Mouse (Mus musculus) heart, embryonic 14.5 days (tissue): ENCODE data around the gene Rnase11. TPM values are rescaled to one million over a fixed set of nuclear protein-coding genes. Genes with fewer than 3 reads are reported as not detected.

Source experiments
- ATAC-seq: fragments of 200-750 bp; cut with Nextera tagmentation; 2 replicates; pipeline ENCODE4 v1.8.0; 2017; ENCODE audit warnings: low read depth, moderate TSS enrichment; ENCODE audit not compliant: insufficient number of reproducible peaks, insufficient read depth, low FRiP score
- H3K27ac ChIP-seq, 2 experiments: fragments of 200-500 bp in 1 of 2; fragments of 300-500 bp in 1 of 2; sonication (generic) in 1 of 2; replicated peaks in 1 of 2; 2 replicates each; pipeline ENCODE4 v1.5.1; 2012 to 2014; ENCODE audit warnings: low read depth in 2 of 2, low read length in 2 of 2, control low read depth in 1 of 2, mild to moderate bottlenecking in 1 of 2, mixed read lengths in 1 of 2; ENCODE audit not compliant: control insufficient read depth in 1 of 2, insufficient read depth in 1 of 2
- H3K27me3 ChIP-seq: fragments of 300-500 bp; sonication (generic); 2 replicates; pipeline ENCODE4 v1.6.1; 2014; ENCODE audit warnings: mild to moderate bottlenecking, low read length, control low read depth; ENCODE audit not compliant: control insufficient read depth, insufficient read depth
- H3K36me3 ChIP-seq: fragments of 300-500 bp; sonication (generic); 2 replicates; pipeline ENCODE4 v1.6.1; 2014; ENCODE audit warnings: mild to moderate bottlenecking, control low read depth, low read length, mixed read lengths; ENCODE audit not compliant: control insufficient read depth, insufficient read depth
- H3K4me1 ChIP-seq, 2 experiments: fragments of 200-500 bp in 1 of 2; fragments of 300-500 bp in 1 of 2; sonication (generic) in 1 of 2; 2 replicates each; pipeline ENCODE4 v1.6.1; 2012 to 2014; ENCODE audit warnings: low read length in 2 of 2, control low read depth in 1 of 2, mixed read lengths in 1 of 2; ENCODE audit not compliant: control insufficient read depth in 2 of 2, insufficient read depth in 2 of 2
- H3K4me2 ChIP-seq: fragments of 300-500 bp; sonication (generic); 2 replicates; pipeline ENCODE4 v1.6.1; 2014; ENCODE audit warnings: mild to moderate bottlenecking, low read length
- H3K4me3 ChIP-seq, 2 experiments: fragments of 200-500 bp in 1 of 2; fragments of 300-500 bp in 1 of 2; sonication (generic) in 1 of 2; 2 replicates each; pipeline ENCODE4 v1.5.1; 2012 to 2014; ENCODE audit warnings: low read length in 2 of 2, mild to moderate bottlenecking in 2 of 2, control low read depth in 1 of 2, low read depth in 1 of 2, moderate library complexity in 1 of 2; ENCODE audit not compliant: control insufficient read depth in 1 of 2, insufficient read depth in 1 of 2
- H3K9ac ChIP-seq: fragments of 300-500 bp; sonication (generic); 2 replicates; pipeline ENCODE4 v1.6.1; 2014; ENCODE audit warnings: mild to moderate bottlenecking, low read length
- H3K9me3 ChIP-seq: fragments of 300-500 bp; sonication (generic); 2 replicates; pipeline ENCODE4 v1.6.1; 2016; ENCODE audit warnings: low read length, control low read depth; ENCODE audit not compliant: control insufficient read depth
- WGBS: fragments of 180-500 bp; shearing (Covaris S2); extraction: QIAGEN DNeasy Blood & Tissue Kit; methylation state at CpG from one replicate; pipeline ENCODE4 v1.1.7; 2014; 5-methylcytosine and 5-hydroxymethylcytosine counted together
- polyA plus RNA-seq: library from polyadenylated mRNA; unstranded; fragments of >200 nt; fragmentation: Nextera tagmentation; extraction: Ambion mirVana; gene quantifications from 2 replicates; pipeline ENCODE4 v1.2.1, GENCODE M21; 2014

Gene Rnase11
- polyA plus RNA-seq, 1 experiment from 2014 or later: not detected

GRCm38 (mm10) chr14:51007914-51008713, 41.8 kb downstream of the Rnase11 start:
- Histone ChIP-seq H3K9ac (peak overlapping the region; percentile 57), H3K27me3 (no peaks in the 10 kb centered on the region), H3K27ac (peak overlapping the region; percentile 95), H3K4me1 (peaks cover 16 to 17% of the 10 kb centered on the region in 2 experiments), H3K4me2 (peak overlapping the region; percentile 33), H3K9me3 (0 out of 2 replicates have a peak, but pooled peaks cover 3% of the 10 kb centered on the region), H3K36me3 (no peaks in the 10 kb centered on the region), H3K4me3 (no peak overlapping the region)
- ATAC-seq: peak; percentile 90
- WGBS: 32% methylated on average over 13 of the region's 13 CpGs

DNA sequence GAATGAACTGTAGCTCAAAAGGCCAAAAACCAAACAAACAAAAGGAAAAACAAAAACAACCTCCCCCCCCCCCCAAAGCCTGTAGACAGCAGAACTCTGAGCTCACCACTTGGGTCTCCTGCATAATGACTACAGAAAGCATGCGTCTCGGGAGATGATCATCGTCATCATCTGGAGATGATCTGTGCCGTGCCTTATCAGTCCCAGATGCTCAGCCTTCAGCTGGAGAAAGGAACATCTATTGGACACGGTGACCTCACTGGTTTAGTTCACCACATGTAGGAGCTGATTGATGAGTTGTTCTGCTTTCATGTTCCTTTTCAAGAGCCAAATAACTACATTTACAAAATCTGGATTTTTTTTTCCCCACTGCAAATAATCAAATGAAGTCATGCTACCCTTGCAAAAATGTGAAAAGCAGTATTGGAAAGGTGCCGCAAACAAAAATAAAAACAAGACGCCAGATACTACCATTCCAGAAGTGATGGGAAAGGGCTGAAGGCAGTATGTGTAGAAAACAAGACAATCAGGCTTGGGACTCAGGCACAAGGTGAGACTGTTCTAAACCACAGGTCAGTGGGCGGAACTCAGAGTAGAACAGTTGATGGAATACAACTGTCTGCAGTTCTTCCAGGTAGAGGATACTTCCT, 42.7 kb downstream of the Rnase11 start, which contains the start of gene Rnase10:
Gene Rnase10, plus strand, starts transcription at position 600 of the 650 bp plus-strand sequence.
- WGBS: 74% methylated on average over 8 of the region's 8 CpGs
- Histone ChIP-seq H3K4me3 (no peak within 1 kb of the TSS), H3K4me1 (peaks cover 16 to 17% of the 10 kb centered on the region in 2 experiments), H3K36me3 (no peaks in the 10 kb centered on the region), H3K9ac (peak within 1 kb of the TSS; percentile 57), H3K9me3 (0 out of 2 replicates have a peak, but pooled peaks cover 3% of the 10 kb centered on the region), H3K27me3 (no peaks in the 10 kb centered on the region), H3K27ac (peak within 1 kb of the TSS; percentile 95), H3K4me2 (peak within 1 kb of the TSS; percentile 33)
- no peak for ATAC-seq

Other genes starting within 250 kb of the Rnase11 start
- not detected in 2 replicates for gene Ccnb1ip1, start 242.4 kb downstream of the Rnase11 start, polyA plus RNA-seq
- 42.4 and 46.0 TPM in 2 replicates for gene Parp2, start 242.3 kb downstream of the Rnase11 start, polyA plus RNA-seq
- gene Tep1, start 179.6 kb downstream of the Rnase11 start, polyA plus RNA-seq: 6.6 and 8.3 TPM in 2 replicates
- gene Klhl33, start 152.7 kb downstream of the Rnase11 start, polyA plus RNA-seq: 0.11 and 0.26 TPM in 2 replicates
- gene Osgep, start 125.3 kb downstream of the Rnase11 start, polyA plus RNA-seq: 118 and 134 TPM in 2 replicates
- gene Apex1, start 125.2 kb downstream of the Rnase11 start, polyA plus RNA-seq: 127 and 132 TPM in 2 replicates
- 24.0 and 35.1 TPM in 2 replicates for gene Pip4p1, start 119.3 kb downstream of the Rnase11 start, polyA plus RNA-seq
- 30.5 and 32.2 TPM in 2 replicates for gene Pnp, start 119.1 kb downstream of the Rnase11 start, polyA plus RNA-seq
- gene Gm49342, start 105.6 kb downstream of the Rnase11 start, polyA plus RNA-seq: not detected in 2 replicates
- 0.36 and 0.59 TPM in 2 replicates for gene Pnp2, start 94.2 kb downstream of the Rnase11 start, polyA plus RNA-seq
- gene Rnase10, start 42.4 kb downstream of the Rnase11 start, polyA plus RNA-seq: 0.32 and 0.57 TPM in 2 replicates
- not detected in 2 replicates for gene Rnase9, start 8.3 kb downstream of the Rnase11 start, polyA plus RNA-seq
- 0.82 TPM in 1 of 2 replicates, not detected in the other for gene Rnase12, start 7.5 kb upstream of the Rnase11 start, polyA plus RNA-seq
- not detected in 2 replicates for gene Olfr750, start 24.3 kb upstream of the Rnase11 start, polyA plus RNA-seq
- gene Rnase4, start 40.9 kb upstream of the Rnase11 start, polyA plus RNA-seq: 25.0 and 29.7 TPM in 2 replicates
- 3.8 and 4.8 TPM in 2 replicates for gene Ang, start 41.0 kb upstream of the Rnase11 start, polyA plus RNA-seq
- not detected in 2 replicates for gene Eddm3b, start 64.3 kb upstream of the Rnase11 start, polyA plus RNA-seq
- 0.24 and 1.0 TPM in 2 replicates for gene Rnase6, start 73.7 kb upstream of the Rnase11 start, polyA plus RNA-seq
- gene Rnase1, start 96.6 kb upstream of the Rnase11 start, polyA plus RNA-seq: 0.47 and 1.1 TPM in 2 replicates
- not detected in 2 replicates for gene Rnase2b, start 112.1 kb upstream of the Rnase11 start, polyA plus RNA-seq
- not detected in 2 replicates for gene Ang2, start 149.0 kb upstream of the Rnase11 start, polyA plus RNA-seq
- not detected in 2 replicates for gene Ear14, start 153.2 kb upstream of the Rnase11 start, polyA plus RNA-seq
- not detected in 2 replicates for gene Rnase2a, start 205.9 kb upstream of the Rnase11 start, polyA plus RNA-seq